Mouse (Mus musculus) bone marrow macrophage, adult 2 months (primary cell): Measurements from ENCODE around the gene Rps21. TPM values are rescaled to one million over a fixed set of nuclear protein-coding genes. Genes with fewer than 3 reads are reported as not detected.

Source experiments
- H3K27ac ChIP-seq: 2 replicates; pipeline ENCODE4 v1.5.1; 2012; ENCODE audit warnings: low read depth, low read length; ENCODE audit not compliant: insufficient read depth
- H3K4me1 ChIP-seq: 2 replicates; pipeline ENCODE4 v1.6.1; 2012; ENCODE audit warnings: low read length; ENCODE audit not compliant: control insufficient read depth, insufficient read depth
- H3K4me3 ChIP-seq: 2 replicates; pipeline ENCODE4 v1.5.1; 2012; ENCODE audit warnings: mild to moderate bottlenecking, low read length, moderate library complexity; ENCODE audit not compliant: insufficient read depth
- CTCF ChIP-seq: IDR thresholded peaks from 2 replicates; pipeline ENCODE4 v1.5.1; 2012; ENCODE audit warnings: low read depth, mild to moderate bottlenecking, low read length, moderate library complexity
- POLR2A ChIP-seq: IDR thresholded peaks from 2 replicates; pipeline ENCODE4 v1.6.1; 2012; ENCODE audit warnings: mild to moderate bottlenecking, low read depth, low read length, borderline replicate concordance
- polyA plus RNA-seq: library from polyadenylated mRNA; stranded (reverse); fragments of >200 nt; gene quantifications from 2 replicates; pipeline ENCODE4 v1.2.4, GENCODE M21; 2012; ENCODE audit not compliant: missing spikeins, insufficient read depth, insufficient read length

The Rps21 gene
- polyA plus RNA-seq, 1 experiment = 1,564 TPM

GRCm38 (mm10) chr2:180303468-180303867 lies 46.3 kb downstream of the Rps21 start:
- TF ChIP-seq CTCF = no peak
- TF ChIP-seq POLR2A = no peak
- Histone ChIP-seq H3K4me3 (no peak overlapping the region), H3K27ac (no peak overlapping the region), H3K4me1 (no peaks in the 10 kb centered on the region)

- H3K27ac ChIP-seq = no peak overlapping the region
- H3K4me3 ChIP-seq = no peak overlapping the region
- TF ChIP-seq POLR2A (no peak), CTCF (no peak)
- no peaks in the 10 kb centered on the region for H3K4me1 ChIP-seq
Measured at GRCm38 (mm10) chr2:180304554-180304953, 47.4 kb downstream of the Rps21 start.

GRCm38 (mm10) chr2:180305490-180305889 lies 48.3 kb downstream of the Rps21 start:
- Histone ChIP-seq H3K4me1 (no peaks in the 10 kb centered on the region), H3K4me3 (no peak overlapping the region), H3K27ac (no peak overlapping the region)
- TF ChIP-seq CTCF (no peak), POLR2A (no peak)

- no peak for TF ChIP-seq CTCF
- no peak for TF ChIP-seq POLR2A
- Histone ChIP-seq H3K27ac (no peak overlapping the region), H3K4me3 (no peak overlapping the region), H3K4me1 (no peaks in the 10 kb centered on the region)
Measured at GRCm38 (mm10) chr2:180306009-180306408, 48.8 kb downstream of the Rps21 start.

DNA sequence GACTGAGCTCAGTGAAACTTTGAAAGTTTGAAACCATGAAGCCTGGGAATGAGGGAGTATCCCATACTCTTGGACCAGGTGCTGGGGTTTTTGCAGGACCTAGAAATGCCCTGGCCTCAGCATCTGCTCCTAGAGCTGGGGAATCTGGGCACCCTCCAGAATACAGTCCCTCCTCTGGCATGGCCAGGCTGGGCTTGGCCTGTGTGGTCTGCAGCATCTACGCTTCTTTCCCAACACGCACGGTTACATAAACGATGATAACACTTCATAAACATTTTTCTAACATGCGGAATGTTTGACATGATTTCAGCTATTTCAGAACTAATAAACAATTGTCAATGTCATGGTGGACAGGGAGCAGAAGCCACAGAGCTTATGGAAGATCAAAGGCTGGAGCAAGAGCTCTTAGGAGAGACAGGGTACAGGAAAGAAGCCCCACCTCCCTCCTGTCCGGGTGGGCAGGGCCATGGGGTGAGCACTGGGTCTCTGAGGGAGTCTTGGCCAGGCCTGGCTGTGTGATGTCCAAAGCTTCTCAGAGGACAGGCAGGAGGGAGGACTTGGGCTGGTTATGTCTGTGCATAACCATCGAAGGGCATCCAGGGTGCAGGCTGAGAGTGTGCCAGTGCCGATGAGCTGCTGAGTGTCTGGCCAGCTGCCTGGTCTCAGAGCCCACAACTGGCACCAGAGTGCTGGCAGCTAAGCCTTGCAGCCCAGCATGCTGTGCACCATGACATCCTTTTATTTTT lies 49.4 kb downstream of the Rps21 start:
- Histone ChIP-seq H3K4me1 (no peaks in the 10 kb centered on the region), H3K4me3 (no peak overlapping the region), H3K27ac (no peak overlapping the region)
- TF ChIP-seq CTCF = no peak
- TF ChIP-seq POLR2A = no peak

DNA sequence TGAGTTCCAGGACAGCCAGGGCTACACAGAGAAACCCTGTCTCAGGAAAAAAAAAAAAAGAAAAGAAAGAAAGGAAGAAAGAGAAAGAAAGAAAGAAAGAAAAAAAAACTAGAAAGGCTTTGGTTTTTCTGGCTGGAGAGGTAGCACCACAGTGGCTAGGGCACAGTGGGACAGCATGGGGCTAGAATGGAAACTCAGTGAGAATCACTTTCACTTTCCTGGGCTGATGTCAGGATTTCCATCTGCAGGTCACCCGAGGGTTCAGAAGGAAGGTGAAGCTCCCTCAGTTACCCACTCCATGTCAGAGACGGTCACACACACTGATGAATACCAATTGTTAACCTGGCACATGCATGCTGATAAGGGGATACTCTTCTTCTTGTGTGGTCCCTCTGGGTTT lies 50.5 kb downstream of the Rps21 start:
- no peak for TF ChIP-seq CTCF
- TF ChIP-seq POLR2A = no peak
- Histone ChIP-seq H3K4me1 (no peaks in the 10 kb centered on the region), H3K27ac (no peak overlapping the region), H3K4me3 (no peak overlapping the region)

Other genes with a start within 250 kb of the Rps21 start
- 26.2 and 30.9 TPM in 2 replicates for gene Lsm14b, start 232.4 kb upstream of the Rps21 start, polyA plus RNA-seq
- 150 and 155 TPM in 2 replicates for gene Psma7, start 214.9 kb upstream of the Rps21 start, polyA plus RNA-seq
- gene Ss18l1, start 214.9 kb upstream of the Rps21 start, polyA plus RNA-seq = 4.0 and 5.7 TPM in 2 replicates
- gene Mtg2, start 186.8 kb upstream of the Rps21 start, polyA plus RNA-seq = 10.3 and 11.7 TPM in 2 replicates
- not detected in 2 replicates for gene Hrh3, start 152.9 kb upstream of the Rps21 start, polyA plus RNA-seq
- gene Osbpl2, start 138.1 kb upstream of the Rps21 start, polyA plus RNA-seq = 21.3 and 25.0 TPM in 2 replicates
- 62.1 and 71.4 TPM in 2 replicates for gene Adrm1, start 85.9 kb upstream of the Rps21 start, polyA plus RNA-seq
- 0.12 and 0.45 TPM in 2 replicates for gene Lama5, start 31.5 kb upstream of the Rps21 start, polyA plus RNA-seq
- gene Cables2, start 16.1 kb downstream of the Rps21 start, polyA plus RNA-seq = 10.3 and 11.1 TPM in 2 replicates
- gene Rbbp8nl, start 32.5 kb downstream of the Rps21 start, polyA plus RNA-seq = not detected in 2 replicates
- not detected in 2 replicates for gene Gata5, start 77.3 kb downstream of the Rps21 start, polyA plus RNA-seq
- gene Slco4a1, start 198.9 kb downstream of the Rps21 start, polyA plus RNA-seq = 35.7 and 36.4 TPM in 2 replicates
- gene Ntsr1, start 242.6 kb downstream of the Rps21 start, polyA plus RNA-seq = not detected in 2 replicates